Mouse (Mus musculus): ENCODE results near the gene 4930415O20Rik.

Gene 4930415O20Rik

DNA sequence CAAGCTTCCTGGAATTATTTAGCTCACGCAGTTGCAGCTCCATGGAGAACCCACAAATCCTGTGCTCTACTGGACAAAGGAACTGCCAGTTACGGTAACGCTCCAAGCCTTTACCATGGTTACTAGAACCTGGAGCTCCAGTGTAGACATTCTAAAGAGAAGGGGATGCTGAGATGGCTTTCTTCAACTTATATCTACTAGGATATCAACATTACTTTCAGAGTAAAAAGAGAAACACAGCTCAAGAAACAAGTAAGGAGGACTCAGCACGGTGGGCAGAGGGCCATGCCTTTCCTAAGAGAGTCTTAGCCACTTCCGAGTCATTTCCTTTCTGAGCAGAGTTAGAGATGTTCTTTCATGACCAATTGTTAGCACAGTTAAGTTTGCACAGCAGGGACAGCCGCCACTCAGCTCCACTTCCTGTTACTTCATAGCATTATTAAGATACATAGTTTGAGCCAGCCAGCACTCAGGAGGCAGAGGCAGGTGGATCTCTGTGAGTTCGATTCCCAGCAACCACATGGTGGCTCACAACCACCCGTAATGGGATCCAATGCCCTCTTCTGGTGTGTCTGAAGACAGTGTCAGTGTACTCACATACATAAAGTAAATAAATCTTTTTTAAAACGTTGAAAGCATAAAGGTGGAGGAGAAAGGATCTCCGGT lies at the start of gene 4930415O20Rik, which contains the start of gene Ccnt1:
Gene 4930415O20Rik, plus strand, starts transcription at position 132 of the 666 bp plus-strand sequence.
Gene Ccnt1, minus strand, starts transcription at position 51 of the 666 bp plus-strand sequence.
- DNase-seq (ENCODE audit: low spot score) = no peak

DNA sequence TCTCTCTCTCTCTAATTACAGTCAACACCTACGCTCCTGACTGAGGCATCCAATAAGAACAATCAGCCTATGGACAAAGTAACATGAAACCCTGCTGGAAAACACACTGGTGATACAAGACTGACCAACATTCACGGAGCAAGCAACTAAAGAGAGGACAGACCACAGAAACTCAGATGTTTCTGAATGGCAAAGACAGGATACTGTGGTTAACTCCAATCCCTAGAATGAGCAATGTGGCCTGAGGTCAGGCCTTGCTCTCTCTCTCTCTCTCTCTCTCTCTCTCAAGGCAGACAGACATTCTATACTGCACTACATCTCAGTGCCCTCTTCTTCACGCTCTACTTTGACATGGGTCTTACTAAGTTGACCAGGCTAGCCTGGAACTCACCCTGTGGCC lies 49.6 kb upstream of the 4930415O20Rik start:
- DNase-seq (ENCODE audit: low spot score) = no peak

GRCm38 (mm10) chr15:98526057-98526456 lies 44.7 kb upstream of the 4930415O20Rik start:
- DNase-seq (ENCODE audit: low spot score) = peak; percentile 34

DNA sequence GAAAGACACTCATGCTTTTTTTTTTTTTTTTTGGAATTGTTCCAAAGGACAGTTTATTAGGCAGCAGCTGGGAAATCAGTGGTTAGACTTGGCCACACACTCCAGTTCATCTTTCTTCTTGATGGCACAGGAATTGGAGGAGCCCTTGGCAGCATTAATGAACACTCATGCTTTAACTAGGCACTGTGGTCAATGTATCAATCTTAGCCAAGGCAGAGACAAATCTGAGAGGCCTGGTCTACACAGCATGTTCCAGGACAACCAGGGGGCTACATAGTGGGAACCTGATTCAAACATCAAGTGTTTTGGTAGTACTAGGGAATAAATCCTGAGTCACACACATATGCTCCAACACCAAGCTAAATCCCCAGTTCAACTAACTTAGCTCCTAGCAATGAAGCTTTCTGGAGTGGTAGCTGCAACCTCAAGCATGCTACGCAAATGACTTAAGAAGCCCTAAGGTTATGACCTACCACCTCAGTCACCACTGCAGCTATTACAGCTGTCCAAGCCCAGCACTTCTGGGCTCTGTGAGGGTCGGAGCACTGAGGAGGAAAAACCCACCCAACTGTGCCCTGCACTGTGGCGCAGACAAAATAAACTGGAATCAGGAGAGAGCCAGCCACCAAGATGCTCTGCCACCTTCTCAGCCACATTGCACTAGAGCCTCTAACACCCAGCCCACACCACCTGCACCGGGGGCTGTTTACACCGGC lies 43.6 kb upstream of the 4930415O20Rik start:
- DNase-seq (ENCODE audit: low spot score) = peak; percentile 49

DNA sequence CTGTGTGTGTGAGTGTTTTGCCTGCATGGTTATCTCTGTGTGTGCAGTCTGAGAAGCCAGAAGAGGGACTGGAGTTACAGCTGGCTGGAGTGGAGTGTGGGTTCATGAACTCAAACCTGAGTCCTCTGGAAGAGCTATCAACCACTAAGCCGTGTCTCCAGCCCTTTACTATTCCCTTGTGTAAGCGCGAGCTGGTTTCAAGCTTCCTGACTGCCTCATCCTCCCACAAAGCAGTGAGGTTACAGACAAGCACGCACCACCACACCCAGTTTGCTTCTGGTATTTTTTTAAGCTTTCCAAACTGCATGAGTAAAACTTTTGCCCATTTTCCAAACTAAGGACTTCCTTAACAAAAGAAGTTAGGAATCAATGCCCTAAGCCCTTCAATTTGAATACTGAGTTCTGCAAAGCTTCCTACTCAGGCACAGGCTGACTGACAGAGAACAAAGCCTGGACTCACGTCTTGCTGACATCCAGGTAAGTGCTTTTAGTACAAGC lies 42.7 kb upstream of the 4930415O20Rik start:
- DNase-seq (ENCODE audit: low spot score) = no peak

DNA sequence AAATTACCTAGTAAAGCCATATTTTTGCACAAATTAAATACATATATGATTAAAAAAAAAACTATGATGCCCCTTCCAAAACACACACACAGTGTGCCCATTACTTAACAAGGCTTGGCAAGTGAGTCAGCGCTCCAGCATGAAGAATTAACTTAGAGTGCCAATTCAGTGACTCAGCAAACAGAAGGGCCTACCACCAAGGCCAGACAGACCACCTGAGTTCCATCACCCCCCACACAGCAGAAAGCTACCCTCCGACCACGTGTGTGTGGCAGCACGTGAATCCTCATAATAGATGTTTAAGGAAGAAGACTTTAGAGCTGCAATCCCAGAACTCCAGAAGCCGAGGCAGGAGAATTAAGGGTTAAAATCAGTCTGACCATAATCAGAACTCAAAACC lies 38.5 kb upstream of the 4930415O20Rik start:
- DNase-seq (ENCODE audit: low spot score) = peak; percentile 59

DNA sequence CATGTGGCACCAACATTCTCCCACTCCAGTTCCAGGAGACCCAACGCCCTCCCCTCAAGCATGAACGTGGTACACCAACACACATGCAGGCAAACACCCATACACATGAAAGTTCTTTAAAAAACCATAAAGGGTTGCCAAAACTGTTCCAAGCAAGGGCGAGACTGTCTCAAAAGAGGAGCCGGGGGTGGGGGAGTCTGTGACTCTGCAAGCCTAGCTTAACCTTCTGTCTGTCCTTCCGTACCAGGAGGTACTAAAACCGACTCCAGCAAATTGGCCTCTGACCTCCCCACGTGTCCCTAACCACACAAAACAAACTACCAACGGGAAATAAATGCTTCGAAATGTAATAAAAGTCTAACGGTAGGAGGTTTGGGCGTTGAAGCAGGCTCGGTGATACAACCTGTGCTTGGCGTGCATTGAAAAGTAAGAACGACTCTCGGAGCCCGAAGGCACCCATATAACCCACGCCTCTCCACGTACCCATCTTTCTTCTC lies 37.7 kb upstream of the 4930415O20Rik start:
- DNase-seq (ENCODE audit: low spot score) = peak; percentile 34

GRCm38 (mm10) chr15:98533881-98534627 lies 36.8 kb upstream of the 4930415O20Rik start, which contains the start of gene Kansl2:
TSS of gene Kansl2 (minus strand) at chr15:98534264.
- peak; percentile 100 for DNase-seq (ENCODE audit: low spot score)

DNA sequence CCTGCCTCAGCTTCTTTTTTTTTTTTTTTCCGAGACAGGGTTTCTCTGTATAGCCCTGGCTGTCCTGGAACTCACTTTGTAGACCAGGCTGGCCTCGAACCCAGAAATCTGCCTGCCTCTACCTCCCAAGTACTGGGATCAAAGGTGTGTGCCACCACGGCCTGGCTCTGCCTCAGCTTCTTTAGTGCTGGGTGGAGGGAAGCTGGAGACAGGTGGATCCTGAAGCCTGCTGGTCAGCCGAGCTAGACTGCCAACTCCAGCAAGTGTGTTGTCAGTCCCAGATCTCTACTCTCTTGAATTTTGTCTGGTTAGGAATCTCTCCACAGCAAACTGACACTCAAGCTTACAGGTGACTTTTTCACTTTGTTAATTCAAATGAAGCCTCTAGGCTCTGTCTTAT lies 34.9 kb upstream of the 4930415O20Rik start:
- no peak for DNase-seq (ENCODE audit: low spot score)

- DNase-seq (ENCODE audit: low spot score) = no peak
These were observed 33.8 kb upstream of the 4930415O20Rik start for GRCm38 (mm10) chr15:98536828-98537510.

- DNase-seq (ENCODE audit: low spot score) = no peak
These were observed 32.9 kb upstream of the 4930415O20Rik start for GRCm38 (mm10) chr15:98537923-98538322.

DNA sequence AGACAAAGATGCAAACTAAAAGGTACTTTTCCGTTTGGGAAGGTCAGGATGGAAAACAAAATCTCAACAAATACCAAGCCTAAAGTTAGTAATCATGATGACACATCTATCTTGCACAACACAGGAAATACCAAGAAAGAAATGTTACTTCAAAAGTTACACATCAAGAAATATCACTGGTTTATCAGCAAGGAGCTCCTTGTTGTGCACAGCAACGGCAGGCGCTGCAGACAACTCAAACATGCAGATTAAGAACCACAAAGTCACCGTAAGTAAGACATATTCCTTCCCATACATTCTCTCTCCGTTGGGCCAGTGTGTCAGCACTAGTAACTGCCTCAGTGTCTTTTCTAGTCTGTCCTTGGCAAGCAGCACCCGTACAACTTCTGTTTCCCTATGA lies 29.7 kb upstream of the 4930415O20Rik start:
- no peak for DNase-seq (ENCODE audit: low spot score)

DNA sequence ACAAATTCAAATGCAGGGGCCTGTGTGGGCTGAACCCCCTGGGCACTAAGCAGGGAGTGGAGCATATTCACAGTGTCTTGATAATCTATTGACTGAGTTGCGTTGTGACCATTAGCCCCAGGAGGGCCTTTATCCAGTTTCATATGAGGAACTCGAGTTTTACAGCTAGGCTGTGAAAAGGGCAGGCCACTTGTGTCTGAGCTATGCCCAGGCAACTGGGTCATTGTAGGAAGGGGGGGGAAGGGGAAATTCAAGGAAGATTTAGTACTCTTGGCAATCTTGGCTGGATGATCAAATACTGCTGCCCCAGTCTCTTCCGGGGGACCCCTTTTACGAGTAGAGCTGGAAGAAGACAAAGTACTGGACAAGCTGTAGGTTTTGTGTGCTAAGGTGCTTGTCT lies 27.5 kb upstream of the 4930415O20Rik start:
- DNase-seq (ENCODE audit: low spot score) = no peak

DNA sequence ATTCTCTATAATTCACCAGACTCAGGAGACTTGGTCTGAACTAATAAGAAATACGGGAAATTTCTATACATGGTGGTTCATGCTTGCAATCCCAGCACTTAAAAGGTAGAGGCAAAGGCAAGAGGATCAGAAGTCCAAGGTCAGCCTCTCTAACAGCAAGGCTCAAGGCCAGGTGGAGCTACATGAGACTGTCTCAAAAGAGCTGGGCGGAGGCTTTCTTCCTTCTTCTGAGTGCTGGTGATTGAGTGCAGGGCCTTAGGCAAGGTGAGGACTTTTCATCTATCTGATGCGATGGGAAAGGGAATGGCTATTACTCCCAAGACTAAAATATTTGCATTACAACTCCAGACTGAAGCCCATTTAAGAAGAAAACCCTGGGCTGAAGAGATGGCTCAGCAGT lies 25.7 kb upstream of the 4930415O20Rik start:
- no peak for DNase-seq (ENCODE audit: low spot score)

GRCm38 (mm10) chr15:98546843-98547242 lies 24.0 kb upstream of the 4930415O20Rik start:
- DNase-seq (ENCODE audit: low spot score) = no peak

DNA sequence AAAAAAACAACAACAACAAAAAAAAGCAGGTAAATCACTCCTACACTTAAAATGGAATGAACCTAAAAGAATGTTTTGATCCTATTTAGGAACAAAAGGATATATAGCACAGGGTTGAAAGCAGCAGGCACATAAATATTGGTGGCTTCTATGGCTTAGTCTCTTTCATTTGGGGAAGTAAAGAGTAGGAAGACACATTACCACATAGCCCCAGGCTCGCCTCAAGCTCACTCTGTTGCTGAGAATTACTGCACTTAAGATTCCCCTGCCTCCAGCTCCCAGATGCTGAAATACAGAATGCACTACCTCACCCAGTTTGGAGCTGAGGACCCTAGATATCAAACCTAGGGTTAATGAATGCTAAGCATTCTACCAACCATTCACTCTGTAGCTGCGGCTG lies 18.0 kb upstream of the 4930415O20Rik start:
- DNase-seq (ENCODE audit: low spot score) = no peak

DNA sequence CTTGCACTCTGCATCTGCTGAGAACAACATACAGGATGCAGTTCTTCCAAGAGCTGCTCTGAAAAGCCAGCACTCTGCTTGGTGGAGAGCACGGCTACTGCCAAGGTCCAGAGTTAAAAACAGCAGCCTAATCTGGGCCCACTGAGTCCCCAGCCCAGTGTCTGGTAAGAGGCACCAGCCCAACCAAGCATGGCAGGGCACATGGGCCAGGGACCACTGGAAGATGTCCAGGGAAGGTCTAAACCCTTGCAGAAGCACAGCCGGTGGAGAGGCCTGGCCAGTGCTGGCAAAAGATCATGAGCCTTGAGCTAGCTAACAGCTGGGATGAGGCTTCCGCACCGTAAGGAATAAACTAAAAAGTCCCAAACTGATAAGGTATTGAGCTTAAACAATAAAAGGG lies 14.9 kb upstream of the 4930415O20Rik start:
- no peak for DNase-seq (ENCODE audit: low spot score)

- DNase-seq (ENCODE audit: low spot score) = no peak
These were observed 13.6 kb upstream of the 4930415O20Rik start for GRCm38 (mm10) chr15:98557186-98557585.

DNA sequence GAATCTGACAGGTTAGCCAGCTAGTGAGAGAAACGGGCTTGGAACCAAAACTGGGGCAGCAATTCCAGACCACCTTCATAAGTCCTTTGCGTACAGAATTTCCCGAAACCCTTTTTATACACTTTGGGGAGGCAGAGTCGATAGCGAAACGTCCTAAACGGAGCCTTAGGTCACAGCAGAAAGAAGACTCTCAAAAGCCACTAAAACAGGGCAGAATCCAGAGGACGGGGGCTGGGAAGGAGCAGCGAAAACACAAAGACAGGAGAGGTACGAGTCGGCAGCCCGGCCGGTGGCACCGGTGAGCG lies 3.9 kb upstream of the 4930415O20Rik start:
- DNase-seq (ENCODE audit: low spot score) = no peak

DNA sequence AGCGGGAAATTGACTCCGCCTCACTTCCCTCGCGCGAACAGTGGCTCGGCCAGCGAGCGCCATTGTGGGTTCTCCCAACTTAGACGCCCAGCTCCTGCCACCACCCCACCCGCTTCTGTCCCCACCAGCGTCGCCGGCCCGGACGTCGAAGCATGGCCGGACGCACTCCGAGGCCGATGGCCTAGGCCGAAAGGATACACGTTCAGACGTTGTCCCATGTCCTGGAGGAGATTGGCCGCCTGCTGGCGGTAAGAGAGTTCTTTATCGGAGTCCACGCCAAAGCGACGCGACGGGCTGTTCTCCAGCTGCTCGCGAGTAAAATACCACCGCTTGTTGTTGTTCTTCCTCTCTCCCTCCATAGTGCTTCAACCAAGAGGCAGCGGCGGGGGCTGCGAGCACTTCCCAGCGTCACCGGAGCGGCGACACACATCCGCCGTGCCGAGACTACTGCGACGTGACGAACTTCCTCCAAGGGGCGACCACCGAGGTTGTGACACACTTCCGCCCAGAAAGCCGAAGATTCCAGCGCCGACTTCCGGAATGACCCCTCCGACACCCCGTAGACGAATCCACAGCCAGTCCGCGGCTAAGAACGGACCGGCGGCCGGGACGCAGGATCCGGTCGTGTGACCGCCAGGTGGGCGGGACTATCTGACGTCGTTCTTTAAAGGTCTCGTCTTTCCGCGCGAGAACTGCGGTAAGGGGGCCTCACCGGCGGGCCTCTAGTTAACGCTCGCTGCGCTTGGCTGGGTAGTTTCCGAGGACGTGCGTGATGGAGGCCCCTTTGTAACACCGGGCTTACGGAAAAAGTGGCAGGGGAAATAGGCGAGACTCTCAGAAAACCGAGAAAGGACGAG lies 3.3 kb upstream of the 4930415O20Rik start:
- DNase-seq (ENCODE audit: low spot score) = peak; percentile 100

Data from MN1 (cell line).